Mouse (Mus musculus) adrenal gland, postnatal 10 days (tissue): Measurements from ENCODE around the gene Map3k12. TPM values are rescaled to one million over a fixed set of nuclear protein-coding genes. Genes with fewer than 3 reads are reported as not detected.
A peak's percentile ranks its signal among the peaks of the same experiment; 100 is the strongest.

Source experiments
- DNase-seq: peaks from one replicate; pipeline ENCODE4 v3.0.0; 2021; ENCODE audit warnings: mixed read lengths
- total RNA-seq, 2 experiments: library from RNA; stranded (reverse); gene quantifications; 2 replicates each; pipeline ENCODE4 v1.2.3; 2021

Map3k12 gene
- total RNA-seq, 2 experiments from 2014 or later = 7.7 to 11.2 TPM

GRCm38 (mm10) chr15:102503447-102503846 lies 13.4 kb downstream of the Map3k12 start, which contains the start of gene Gm10337:
TSS of gene Gm10337 (plus strand) at chr15:102503722.
- no peak for DNase-seq

GRCm38 (mm10) chr15:102502254-102502840 lies 14.5 kb downstream of the Map3k12 start:
- DNase-seq = no peak

- no peak for DNase-seq
Observed at GRCm38 (mm10) chr15:102501084-102501814, 15.6 kb downstream of the Map3k12 start.

- no peak for DNase-seq
Observed at GRCm38 (mm10) chr15:102500479-102500878, 16.4 kb downstream of the Map3k12 start.

GRCm38 (mm10) chr15:102499851-102500250 lies 17.0 kb downstream of the Map3k12 start:
- no peak for DNase-seq

GRCm38 (mm10) chr15:102499370-102499769 lies 17.5 kb downstream of the Map3k12 start:
- no peak for DNase-seq

GRCm38 (mm10) chr15:102498322-102498721 lies 18.5 kb downstream of the Map3k12 start:
- no peak for DNase-seq

- no peak for DNase-seq
Observed at GRCm38 (mm10) chr15:102487664-102488063, 29.2 kb downstream of the Map3k12 start.

- no peak for DNase-seq
Observed at GRCm38 (mm10) chr15:102485853-102486252, 31.0 kb downstream of the Map3k12 start.

GRCm38 (mm10) chr15:102483136-102483535 lies 33.7 kb downstream of the Map3k12 start:
- no peak for DNase-seq

GRCm38 (mm10) chr15:102474520-102474919 lies 42.3 kb downstream of the Map3k12 start:
- no peak for DNase-seq

- DNase-seq = no peak
Observed at GRCm38 (mm10) chr15:102473246-102473645, 43.6 kb downstream of the Map3k12 start.

- DNase-seq = no peak
Observed at GRCm38 (mm10) chr15:102471727-102472126, 45.1 kb downstream of the Map3k12 start.

- no peak for DNase-seq
Observed at GRCm38 (mm10) chr15:102471295-102471645, 45.6 kb downstream of the Map3k12 start.

- peak; percentile 90 for DNase-seq
Observed at GRCm38 (mm10) chr15:102470605-102471294, 46.1 kb downstream of the Map3k12 start.

- DNase-seq = peak; percentile 98
Observed at GRCm38 (mm10) chr15:102470183-102470604, 46.7 kb downstream of the Map3k12 start, which contains the start of gene Pcbp2. TSS of gene Pcbp2 (plus strand) at chr15:102470539.

- DNase-seq = no peak
Observed at GRCm38 (mm10) chr15:102468675-102469370, 48.0 kb downstream of the Map3k12 start.

- no peak for DNase-seq
Observed at GRCm38 (mm10) chr15:102463666-102464065, 53.2 kb downstream of the Map3k12 start.

GRCm38 (mm10) chr15:102461430-102462075 lies 55.3 kb downstream of the Map3k12 start:
- no peak for DNase-seq

- DNase-seq = no peak
Observed at GRCm38 (mm10) chr15:102460971-102461370, 55.9 kb downstream of the Map3k12 start.

GRCm38 (mm10) chr15:102460409-102460808 lies 56.5 kb downstream of the Map3k12 start:
- no peak for DNase-seq

GRCm38 (mm10) chr15:102459847-102460246 lies 57.0 kb downstream of the Map3k12 start:
- DNase-seq = no peak
